ENCODE assay signal across 9 mouse cellular contexts in genomic region chr5:21326494-21326893, GRCm38 (mm10). TPM values are rescaled to one million over a fixed set of nuclear protein-coding genes. Genes with fewer than 3 reads are reported as not detected.
DNase-seq lines count a peak whose midpoint lies in the region; ATAC-seq and TF ChIP-seq lines count a peak whose summit lies in the region.
"Had no signal": no experiment of that assay in that cellular context is flagged by ENCODE, and none has a peak within 500 bp of the region (broad histone marks: within the 10 kb centered on the region; RNA-seq: fewer than 3 reads in every experiment).

No protein-coding gene starts in this region.

- H3K27me3 ChIP-seq in hindbrain, postnatal 0 days (ENCODE audit: insufficient read depth, low read length), result no peaks in the 10 kb centered on the region
- H3K27me3 ChIP-seq: hindbrain, embryonic 15.5 days had no signal

- ATAC-seq in hindbrain, postnatal 0 days, result no peak

- WGBS in hindbrain, postnatal 0 days, result 54% methylated on average over 1 of the region's 1 CpGs

- no peak overlapping the region for H3K4me3 ChIP-seq in cortical plate, adult 2 months (ENCODE audit: insufficient read depth, low read length)
- no peak overlapping the region for H3K4me3 ChIP-seq in hindbrain, postnatal 0 days (ENCODE audit: low read length)
- H3K4me3 ChIP-seq: hindbrain, embryonic 15.5 days had no signal

- no peaks in the 10 kb centered on the region for H3K36me3 ChIP-seq in hindbrain, postnatal 0 days (ENCODE audit: insufficient read depth, low read length)
- H3K36me3 ChIP-seq: hindbrain, embryonic 15.5 days had no signal

- H3K9ac ChIP-seq in hindbrain, postnatal 0 days (replicated peaks; ENCODE audit: low read length), result no peak overlapping the region
- H3K9ac ChIP-seq: hindbrain, embryonic 15.5 days had no signal

- H3K27ac ChIP-seq in cortical plate, adult 2 months (ENCODE audit: insufficient read depth, low read length), result no peak overlapping the region
- no peak overlapping the region for H3K27ac ChIP-seq in hindbrain, postnatal 0 days
- H3K27ac ChIP-seq: hindbrain, embryonic 15.5 days had no signal

- TF ChIP-seq CTCF in cortical plate, adult 2 months (IDR thresholded peaks at IDR 0.05; ENCODE audit: extremely low read depth, insufficient read depth, low read length), result peak; percentile 44
- TF ChIP-seq CTCF in hindbrain, postnatal 0 days (IDR thresholded peaks at IDR 0.05; ENCODE audit: low read depth), result peak; percentile 70

- H3K4me2 ChIP-seq in hindbrain, postnatal 0 days (ENCODE audit: low read depth, low read length), result no peak overlapping the region
- H3K4me2 ChIP-seq: hindbrain, embryonic 15.5 days had no signal

- no peak for TF ChIP-seq POLR2A in cortical plate, adult 2 months (IDR thresholded peaks at IDR 0.05; ENCODE audit: extremely low read depth, insufficient read depth, low read length)

- H3K4me1 ChIP-seq in cortical plate, adult 2 months (ENCODE audit: control insufficient read depth, insufficient read depth, low read length), result 0 out of 2 replicates have a peak, but pooled peaks cover 3% of the 10 kb centered on the region
- no peaks in the 10 kb centered on the region for H3K4me1 ChIP-seq in hindbrain, postnatal 0 days (ENCODE audit: insufficient read depth, low read length)
- H3K4me1 ChIP-seq: hindbrain, embryonic 15.5 days had no signal

- DNase-seq in cerebellum, postnatal 10 days, result peak; percentile 61 to 68
- DNase-seq in cerebellum, adult 11-12 months, result no peak
- peak; percentile 16 to 43 for DNase-seq in right cerebral cortex, adult 2 months (ENCODE audit: low spot score in 2 of 2)
- DNase-seq in right cerebral cortex, postnatal 36 days (ENCODE audit: low spot score in 2 of 2), result no peak
- peak; percentile 53 for DNase-seq in hindbrain, postnatal 0 days (ENCODE audit: low spot score)
- peak; percentile 76 for DNase-seq in lung, postnatal 25 days (ENCODE audit: low spot score)
- DNase-seq in spleen, postnatal 14 days (ENCODE audit: low spot score in 2 of 2), result peak; percentile 65 to 79

- H3K9me3 ChIP-seq in hindbrain, postnatal 0 days (ENCODE audit: low read length), result no peaks in the 10 kb centered on the region
- H3K9me3 ChIP-seq: hindbrain, embryonic 15.5 days had no signal

RNA-seq across cellular contexts. Expression of gene Fgl2, which starts 45.9 kb away (rescaled TPM):
- 0.81 and 1.1 TPM in 2 replicates for polyA plus RNA-seq in cortical plate, adult 2 months (2012; rRNA removed)
- 3.1 and 3.4 TPM in 2 replicates for total RNA-seq in hindbrain, postnatal 0 days (2014; rRNA removed)
- 2.5 and 2.6 TPM in 2 replicates for polyA plus RNA-seq in hindbrain, postnatal 0 days (2015; fragmentation: Nextera tagmentation; extraction: Ambion mirVana)

Comparison
In these comparisons a context has a peak if more than half of its experiments do, and no peak if none do; other contexts are left out.
1. DNase-seq: peak in cerebellum, postnatal 10 days (2 of 2), right cerebral cortex, adult 2 months (2 of 2), hindbrain, postnatal 0 days (single experiment), lung, postnatal 25 days (single experiment) and spleen, postnatal 14 days (2 of 2); none in cerebellum, adult 11-12 months (single experiment) and right cerebral cortex, postnatal 36 days (0 of 2).